Mouse (Mus musculus): ENCODE results near the gene 4930568D16Rik. TPM values are rescaled to one million over a fixed set of nuclear protein-coding genes. Genes with fewer than 3 reads are reported as not detected.

The 4930568D16Rik gene
- total RNA-seq, 2 experiments from 2014 or later, result not detected

DNA sequence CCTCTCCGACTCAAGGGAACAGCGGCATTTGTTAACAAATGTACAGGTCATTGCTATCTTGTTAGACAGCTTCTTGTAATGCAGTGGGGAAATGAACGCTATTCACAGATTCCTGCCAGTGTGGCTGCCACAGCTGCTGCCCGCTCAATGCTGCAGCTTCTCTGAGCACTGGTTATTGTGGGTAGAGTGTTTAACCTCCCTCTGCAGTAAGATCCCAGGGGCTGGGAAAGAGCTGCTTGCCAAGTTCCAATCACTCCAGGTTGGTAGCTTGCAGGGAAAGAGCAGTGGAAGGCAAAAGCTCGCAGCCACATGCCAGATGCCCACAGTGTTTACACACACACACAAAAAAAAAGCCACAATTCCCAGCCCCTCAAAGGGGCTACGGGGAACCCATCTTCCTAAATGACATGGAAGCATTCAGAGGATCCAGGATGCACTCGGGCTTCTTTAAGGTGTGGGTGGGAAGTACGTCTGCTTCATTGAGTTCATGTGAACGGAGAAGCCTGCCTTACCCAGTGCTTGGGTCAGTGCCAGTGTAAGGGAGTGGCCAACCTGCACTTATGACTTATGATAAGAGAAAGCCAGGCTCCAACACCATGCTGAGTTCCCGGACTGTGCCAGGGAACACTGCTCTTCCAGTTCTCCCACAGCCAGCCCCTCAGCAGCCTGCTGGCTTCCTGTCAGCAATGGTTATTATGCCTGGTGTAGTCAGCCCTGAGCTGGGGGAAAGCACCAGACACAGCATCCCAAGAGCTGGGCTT is 44.9 kb downstream of the 4930568D16Rik start:
- Histone ChIP-seq H3K27ac (no peak overlapping the region), H3K4me3 (no peak overlapping the region)
- DNase-seq (ENCODE audit: extremely low spot score in 1 of 2, low spot score in 2 of 2), result no peak
- intact Hi-C loops (cut with DNase I), result no loop called here
- no peak for TF ChIP-seq CTCF (IDR thresholded peaks at IDR 0.05)

GRCm38 (mm10) chr2:35320399-35320798 is 47.1 kb downstream of the 4930568D16Rik start:
- H3K4me3 ChIP-seq, result no peak overlapping the region
- no peak for TF ChIP-seq CTCF (IDR thresholded peaks at IDR 0.05)

GRCm38 (mm10) chr2:35318405-35318804 is 49.1 kb downstream of the 4930568D16Rik start:
- no peak for DNase-seq (ENCODE audit: extremely low spot score in 1 of 2, low spot score in 2 of 2)
- Histone ChIP-seq H3K4me3 (no peak overlapping the region), H3K27ac (no peak overlapping the region)
- intact Hi-C loops (cut with DNase I), result no loop called here
- TF ChIP-seq CTCF (IDR thresholded peaks at IDR 0.05), result no peak

More at GRCm38 (mm10) chr2:35320399-35320798, 47.1 kb downstream of the 4930568D16Rik start:
- H3K27ac ChIP-seq, result no peak overlapping the region
- no peak for DNase-seq (ENCODE audit: extremely low spot score in 1 of 2, low spot score in 2 of 2)
- intact Hi-C loops (cut with DNase I), result no loop called here

- Histone ChIP-seq H3K4me3 (no peak overlapping the region), H3K27ac (no peak overlapping the region)
- no peak for TF ChIP-seq CTCF (IDR thresholded peaks at IDR 0.05)
- intact Hi-C loops (cut with DNase I), result no loop called here
- no peak for DNase-seq (ENCODE audit: extremely low spot score in 1 of 2, low spot score in 2 of 2)
Measured at GRCm38 (mm10) chr2:35317604-35318003, 49.9 kb downstream of the 4930568D16Rik start.

GRCm38 (mm10) chr2:35314300-35314699 is 53.2 kb downstream of the 4930568D16Rik start:
- DNase-seq (ENCODE audit: extremely low spot score in 1 of 2, low spot score in 2 of 2), result no peak
- Histone ChIP-seq H3K27ac (no peak overlapping the region), H3K4me3 (no peak overlapping the region)
- no peak for TF ChIP-seq CTCF (IDR thresholded peaks at IDR 0.05)
- intact Hi-C loops (cut with DNase I), result no loop called here

DNA sequence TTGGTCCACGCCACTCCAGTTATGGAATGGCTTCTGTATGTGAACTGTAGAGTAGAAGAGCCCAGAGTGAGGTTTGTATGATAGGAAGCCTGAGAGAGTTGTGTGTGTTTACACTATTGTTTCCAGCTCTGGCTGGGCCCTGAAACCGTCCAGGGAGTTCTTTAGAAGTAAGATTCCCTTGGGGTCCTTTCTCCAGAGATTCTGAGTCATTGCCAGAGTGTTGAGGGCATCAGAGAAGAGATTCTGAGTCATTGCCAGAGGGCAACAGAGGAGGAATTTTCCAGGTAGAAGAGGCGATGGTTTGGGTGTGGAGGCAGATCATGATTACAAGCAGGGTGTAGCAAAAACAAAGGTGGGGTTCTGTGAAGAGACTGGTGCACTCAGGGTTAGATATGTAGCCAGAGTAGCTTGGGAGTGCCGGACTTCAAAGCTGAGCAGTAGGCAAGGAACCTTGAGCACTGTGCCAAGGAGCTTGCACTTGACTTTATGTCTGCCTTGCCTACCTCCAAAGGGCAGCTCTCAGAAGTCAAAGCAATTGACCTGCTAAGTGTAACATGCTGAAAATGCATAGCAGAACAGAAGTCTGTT is 57.5 kb downstream of the 4930568D16Rik start:
- DNase-seq (ENCODE audit: extremely low spot score in 1 of 2, low spot score in 2 of 2), result no peak
- intact Hi-C loops (cut with DNase I), result no loop called here
- no peak overlapping the region for H3K27ac ChIP-seq
- no peak for TF ChIP-seq CTCF (IDR thresholded peaks at IDR 0.05)
- H3K4me3 ChIP-seq, result no peak overlapping the region

GRCm38 (mm10) chr2:35308166-35308565 is 59.4 kb downstream of the 4930568D16Rik start:
- H3K4me3 ChIP-seq, result no peak overlapping the region
- intact Hi-C loops (cut with DNase I), result no loop called here
- H3K27ac ChIP-seq, result no peak overlapping the region
- no peak for DNase-seq (ENCODE audit: extremely low spot score in 1 of 2, low spot score in 2 of 2)
- TF ChIP-seq CTCF (IDR thresholded peaks at IDR 0.05), result no peak

Other genes with a start within 250 kb of the 4930568D16Rik start
- 100 to 1,000 TPM; 219 to 229 TPM for gene Rab14, start 166.6 kb downstream of the 4930568D16Rik start, total RNA-seq (2021)
- 10 to 100 TPM; 37.6 to 38.2 TPM for gene Gsn, start 111.3 kb downstream of the 4930568D16Rik start, total RNA-seq (2021)
- 1 to 10 TPM; 6.3 to 6.7 TPM for gene Stom, start 30.8 kb downstream of the 4930568D16Rik start, total RNA-seq (2021)
- not detected for gene 4930402F06Rik, start 29.4 kb upstream of the 4930568D16Rik start, total RNA-seq (2021)
- gene Ggta1, start 95.5 kb upstream of the 4930568D16Rik start, total RNA-seq (2021), result 1 to 10 TPM; 2.6 to 4.0 TPM
- 100 to 1,000 TPM; 144 to 152 TPM for gene Dab2ip, start 190.5 kb upstream of the 4930568D16Rik start, total RNA-seq (2021)